Mouse (Mus musculus) MEL (cell line): ENCODE data around the gene Smurf1. TPM values are rescaled to one million over a fixed set of nuclear protein-coding genes. Genes with fewer than 3 reads are reported as not detected.

Source experiments
- DNase-seq: peaks from one replicate; pipeline ENCODE4 v3.0.0; 2011; ENCODE audit warnings: low read depth, low spot score
- H3K27ac ChIP-seq: 2 replicates; pipeline ENCODE4 v1.5.1; 2012; ENCODE audit warnings: low read depth, mild to moderate bottlenecking, control low read depth, low read length, moderate library complexity; ENCODE audit not compliant: control insufficient read depth
- H3K27me3 ChIP-seq, 2 experiments: fragments of 150-350 bp in 1 of 2; sonication (generic) in 1 of 2; 2 replicates each; pipeline ENCODE4 v1.6.1; 2012; ENCODE audit warnings: low read length in 2 of 2, mild to moderate bottlenecking in 2 of 2, improper control_type of control experiment in 1 of 2, moderate library complexity in 1 of 2; ENCODE audit not compliant: insufficient read depth in 2 of 2, control insufficient read depth in 1 of 2
- H3K36me3 ChIP-seq, 2 experiments: 2 replicates each; pipeline ENCODE4 v1.6.1; 2012 to 2014; ENCODE audit warnings: low read length in 2 of 2, improper control_type of control experiment in 1 of 2, inconsistent platforms in 1 of 2, mild to moderate bottlenecking in 1 of 2; ENCODE audit not compliant: insufficient read depth in 2 of 2, control insufficient read depth in 1 of 2
- H3K4me1 ChIP-seq, 2 experiments: fragments of 150-350 bp in 1 of 2; sonication (generic) in 1 of 2; 2 replicates each; pipeline ENCODE4 v1.6.1; 2012; ENCODE audit warnings: low read length in 2 of 2, improper control_type of control experiment in 1 of 2, mild to moderate bottlenecking in 1 of 2; ENCODE audit not compliant: insufficient read depth in 2 of 2, control insufficient read depth in 1 of 2
- H3K4me3 ChIP-seq, 2 experiments: fragments of 150-350 bp in 1 of 2; sonication (generic) in 1 of 2; 2 replicates each; pipeline ENCODE4 v1.5.1; 2012; ENCODE audit warnings: low read depth in 2 of 2, low read length in 2 of 2, mild to moderate bottlenecking in 2 of 2, moderate library complexity in 2 of 2, control low read depth in 1 of 2, improper control_type of control experiment in 1 of 2; ENCODE audit not compliant: control insufficient read depth in 1 of 2, insufficient read depth in 1 of 2
- H3K79me2 ChIP-seq: 2 replicates; pipeline ENCODE4 v1.6.1; 2012; ENCODE audit warnings: mild to moderate bottlenecking, low read length, moderate library complexity; ENCODE audit not compliant: control insufficient read depth, poor library complexity, insufficient read depth
- H3K9ac ChIP-seq: 2 replicates; pipeline ENCODE4 v1.6.1; 2012; ENCODE audit warnings: low read depth, mild to moderate bottlenecking, control low read depth, low read length, moderate library complexity; ENCODE audit not compliant: control insufficient read depth, poor library complexity, severe bottlenecking
- H3K9me3 ChIP-seq: fragments of 150-350 bp; sonication (generic); replicated peaks from 2 replicates; pipeline ENCODE4 v1.6.1; 2012; ENCODE audit warnings: mild to moderate bottlenecking, low read length, improper control_type of control experiment, moderate library complexity; ENCODE audit not compliant: insufficient read depth
- CHD1 ChIP-seq: IDR thresholded peaks from 2 replicates; pipeline ENCODE4 v1.6.1; 2012; ENCODE audit warnings: low read depth, mild to moderate bottlenecking, inconsistent platforms, low read length, improper control_type of control experiment
- CHD2 ChIP-seq: IDR thresholded peaks from 2 replicates; pipeline ENCODE4 v1.6.1; 2011; ENCODE audit warnings: low read length, improper control_type of control experiment
- E2F4 ChIP-seq: IDR thresholded peaks from 2 replicates; pipeline ENCODE4 v1.6.1; 2011; ENCODE audit warnings: low read depth, low read length, improper control_type of control experiment, borderline replicate concordance
- ELF1 ChIP-seq: IDR thresholded peaks from 2 replicates; pipeline ENCODE4 v1.6.1; 2014; ENCODE audit warnings: low read depth, mild to moderate bottlenecking, inconsistent platforms, low read length, improper control_type of control experiment, moderate library complexity
- EP300 ChIP-seq, 2 experiments: IDR thresholded peaks; 2 replicates each; pipeline ENCODE4 v1.6.1; 2011; ENCODE audit warnings: improper control_type of control experiment in 2 of 2, low read length in 2 of 2, low read depth in 1 of 2, mild to moderate bottlenecking in 1 of 2
- ETS1 ChIP-seq: IDR thresholded peaks from 2 replicates; pipeline ENCODE4 v1.6.1; 2012; ENCODE audit warnings: low read depth, mild to moderate bottlenecking, inconsistent platforms, low read length, improper control_type of control experiment, moderate library complexity
- GABPA ChIP-seq: IDR thresholded peaks from 2 replicates; pipeline ENCODE4 v1.6.1; 2012; ENCODE audit warnings: low read depth, mild to moderate bottlenecking, inconsistent platforms, low read length, improper control_type of control experiment, moderate library complexity
- JUND ChIP-seq: IDR thresholded peaks from 2 replicates; pipeline ENCODE4 v1.6.1; 2011; ENCODE audit warnings: low read depth, mild to moderate bottlenecking, improper control_type of control experiment, low read length
- KAT2A ChIP-seq: conservative IDR thresholded peaks from 2 replicates; pipeline ENCODE4 v1.6.1; 2012; ENCODE audit warnings: low read depth, low read length, improper control_type of control experiment, inconsistent platforms
- MAX ChIP-seq: IDR thresholded peaks from 2 replicates; pipeline ENCODE4 v1.6.1; 2011; ENCODE audit warnings: low read length, improper control_type of control experiment
- MYB ChIP-seq: IDR thresholded peaks from 2 replicates; pipeline ENCODE4 v1.6.1; 2011; ENCODE audit warnings: mild to moderate bottlenecking, low read depth, low read length, improper control_type of control experiment
- MYC ChIP-seq: IDR thresholded peaks from 2 replicates; pipeline ENCODE4 v1.6.1; 2011; ENCODE audit warnings: low read depth, mild to moderate bottlenecking, low read length, improper control_type of control experiment, moderate library complexity
- NELFE ChIP-seq: IDR thresholded peaks from 2 replicates; pipeline ENCODE4 v1.6.1; 2011; ENCODE audit warnings: low read depth, low read length, improper control_type of control experiment
- NRF1 ChIP-seq: IDR thresholded peaks from 2 replicates; pipeline ENCODE4 v1.6.1; 2014; ENCODE audit warnings: low read depth, mild to moderate bottlenecking, inconsistent platforms, low read length, improper control_type of control experiment, moderate library complexity; ENCODE audit not compliant: poor library complexity, insufficient read depth, severe bottlenecking
- POLR2AphosphoS2 ChIP-seq: IDR thresholded peaks from 2 replicates; pipeline ENCODE4 v1.6.1; 2011; ENCODE audit warnings: low read length, improper control_type of control experiment
- RAD21 ChIP-seq: IDR thresholded peaks from 2 replicates; pipeline ENCODE4 v1.6.1; 2011; ENCODE audit warnings: mild to moderate bottlenecking, low read depth, low read length, improper control_type of control experiment
- RCOR1 ChIP-seq: IDR thresholded peaks from 2 replicates; pipeline ENCODE4 v1.6.1; 2012; ENCODE audit warnings: low read depth, mild to moderate bottlenecking, inconsistent platforms, low read length, improper control_type of control experiment
- SMC3 ChIP-seq: IDR thresholded peaks from 2 replicates; pipeline ENCODE4 v1.6.1; 2011; ENCODE audit warnings: low read depth, low read length, improper control_type of control experiment
- ZC3H11A ChIP-seq: IDR thresholded peaks from 2 replicates; pipeline ENCODE4 v1.6.1; 2012; ENCODE audit warnings: low read depth, mild to moderate bottlenecking, inconsistent platforms, low read length, improper control_type of control experiment
- ZKSCAN1 ChIP-seq: IDR thresholded peaks from 2 replicates; pipeline ENCODE4 v1.6.1; 2012; ENCODE audit warnings: low read depth, mild to moderate bottlenecking, inconsistent platforms, low read length, improper control_type of control experiment, moderate library complexity
- ZMIZ1 ChIP-seq: IDR thresholded peaks from 2 replicates; pipeline ENCODE4 v1.6.1; 2012; ENCODE audit warnings: low read depth, mild to moderate bottlenecking, inconsistent platforms, low read length, improper control_type of control experiment, moderate library complexity
- polyA plus RNA-seq, 2 experiments: library from polyadenylated mRNA; stranded (reverse) in 1 of 2; unstranded in 1 of 2; fragments of >175 nt in 1 of 2; fragments of >200 nt in 1 of 2; gene quantifications; 2 replicates each; pipeline versions ENCODE4 v1.2.1 to v1.2.4; 2012; ENCODE audit warnings: low replicate concordance in 2 of 2, low read depth in 1 of 2; ENCODE audit not compliant: insufficient read length in 2 of 2, insufficient read depth in 1 of 2, missing spikeins in 1 of 2
- total RNA-seq: library from RNA; depleted of rRNA; stranded (reverse); fragments of 300-350 nt; gene quantifications from 2 replicates; pipeline ENCODE4 v1.2.3, GENCODE M21; 2012

Gene Smurf1
- total and polyA plus RNA-seq, 3 experiments = 4.0 to 10.6 TPM; not detected in 1

DNA sequence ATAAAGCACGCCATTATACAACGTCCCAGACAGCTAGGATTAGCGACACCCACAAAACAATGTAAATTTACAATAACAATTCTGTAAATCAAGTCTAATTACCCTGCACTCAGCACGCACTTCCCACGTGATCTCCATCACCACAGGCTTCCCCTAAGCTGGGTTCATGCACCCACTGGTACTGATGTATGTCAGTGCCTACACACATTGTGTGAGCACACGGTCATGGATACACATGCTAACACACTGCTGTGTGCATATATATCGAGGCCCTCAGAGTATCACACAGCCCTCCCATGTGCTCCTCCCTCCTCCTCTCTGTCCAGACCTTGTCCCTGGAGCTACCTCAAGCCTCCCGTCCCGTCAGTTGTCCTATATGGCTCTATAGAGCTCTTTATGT, 46.5 kb downstream of the Smurf1 start:
- Histone ChIP-seq H3K27ac (no peak overlapping the region), H3K4me3 (no peak overlapping the region), H3K9me3 (no peaks in the 10 kb centered on the region), H3K9ac (no peak overlapping the region), H3K79me2 (no peaks in the 10 kb centered on the region), H3K4me1 (no peaks in the 10 kb centered on the region), H3K27me3 (no peaks in the 10 kb centered on the region), H3K36me3 (no peaks in the 10 kb centered on the region)
- no peak for DNase-seq
- TF ChIP-seq MAX (no peak), E2F4 (no peak), JUND (no peak), POLR2AphosphoS2 (no peak), RAD21 (no peak), ZC3H11A (no peak), ELF1 (no peak), SMC3 (no peak), ZMIZ1 (no peak), MYB (no peak), RCOR1 (no peak)

DNA sequence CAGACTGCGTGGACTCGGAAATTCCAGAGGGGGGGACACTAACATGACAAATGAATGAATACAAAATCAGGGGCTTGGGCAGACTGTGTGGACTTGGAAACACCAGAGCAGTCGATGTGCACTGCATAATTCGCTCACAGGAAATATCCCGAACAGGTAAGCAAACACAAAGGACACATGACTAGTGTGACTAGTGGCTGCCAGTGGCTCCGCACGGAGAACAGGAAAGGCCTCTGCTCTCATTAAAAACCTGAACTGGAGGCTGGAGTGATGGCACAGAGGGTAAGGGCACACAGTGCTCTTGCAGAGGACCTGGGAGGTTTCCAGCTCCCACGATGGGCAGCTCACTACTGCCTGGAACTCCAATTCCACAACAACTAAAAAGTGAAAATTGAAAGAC, 47.4 kb downstream of the Smurf1 start:
- Histone ChIP-seq H3K9ac (no peak overlapping the region), H3K27me3 (no peaks in the 10 kb centered on the region), H3K4me1 (no peaks in the 10 kb centered on the region), H3K36me3 (no peaks in the 10 kb centered on the region), H3K79me2 (no peaks in the 10 kb centered on the region), H3K9me3 (no peaks in the 10 kb centered on the region), H3K4me3 (no peak overlapping the region)
- no peak for DNase-seq
- TF ChIP-seq CHD2 = no peak
- no peak for TF ChIP-seq GABPA
- no peak for TF ChIP-seq NRF1
- TF ChIP-seq ZKSCAN1 = no peak
- no peak for TF ChIP-seq MYC
- TF ChIP-seq ETS1 = no peak
- TF ChIP-seq EP300 (IDR thresholded peaks at IDR 0.05; ENCODE audit: low read depth in 1 of 2, low read length in 2 of 2) = no peak
- TF ChIP-seq RAD21 = no peak
- no peak for TF ChIP-seq CHD1
- TF ChIP-seq RCOR1 = no peak
- no peak for TF ChIP-seq KAT2A
- TF ChIP-seq NELFE = no peak
- TF ChIP-seq, all 39 proteins: peak for 0
- no peak overlapping the region for H3K27ac ChIP-seq
